Mouse (Mus musculus) C2C12 (cell line): ENCODE measurements around the gene Zdhhc11. TPM values are rescaled to one million over a fixed set of nuclear protein-coding genes. Genes with fewer than 3 reads are reported as not detected.

Source experiments
- H3K27me3 ChIP-seq: one replicate; pipeline ENCODE4 v1.6.1; 2011; ENCODE audit not compliant: control insufficient read depth, insufficient read depth, insufficient read length
- H3K36me3 ChIP-seq: one replicate; pipeline ENCODE4 v1.6.1; 2011; ENCODE audit not compliant: control insufficient read depth, insufficient read depth
- H3K4me3 ChIP-seq: one replicate; pipeline ENCODE4 v1.5.1; 2011; ENCODE audit warnings: mild to moderate bottlenecking, control low read depth; ENCODE audit not compliant: poor library complexity, insufficient read depth, severe bottlenecking
- H3K79me2 ChIP-seq: one replicate; pipeline ENCODE4 v1.6.1; 2011; ENCODE audit not compliant: control insufficient read depth, insufficient read depth
- H3K79me3 ChIP-seq: one replicate; pipeline ENCODE4 v1.6.1; 2011; ENCODE audit warnings: low read depth, control low read depth
- H3ac ChIP-seq: one replicate; pipeline ENCODE3; 2011; ENCODE audit warnings: low read depth; ENCODE audit not compliant: control insufficient read depth, insufficient read length
- CEBPB ChIP-seq: IDR thresholded peaks from one replicate; pipeline ENCODE4 v1.6.1; 2011; ENCODE audit warnings: low read depth, mild to moderate bottlenecking, control low read depth, moderate library complexity
- CTCF ChIP-seq: IDR thresholded peaks from one replicate; pipeline ENCODE4 v1.5.1; 2011; ENCODE audit not compliant: control insufficient read depth, insufficient read depth, insufficient read length
- FOSL1 ChIP-seq: IDR thresholded peaks from one replicate; pipeline ENCODE4 v1.8.0; 2011; ENCODE audit warnings: mild to moderate bottlenecking, low read length; ENCODE audit not compliant: poor library complexity, insufficient read depth, severe bottlenecking
- MAX ChIP-seq: IDR thresholded peaks from one replicate; pipeline ENCODE4 v1.6.1; 2011; ENCODE audit warnings: mild to moderate bottlenecking, control low read depth
- MYOD1 ChIP-seq: IDR thresholded peaks from one replicate; pipeline ENCODE4 v1.6.1; 2011; ENCODE audit warnings: low read depth; ENCODE audit not compliant: control insufficient read depth, insufficient read length
- MYOG ChIP-seq: IDR thresholded peaks from one replicate; pipeline ENCODE4 v1.6.1; 2011; ENCODE audit not compliant: control insufficient read depth, insufficient read length; ENCODE audit errors: extremely low read depth
- USF1 ChIP-seq: IDR thresholded peaks from one replicate; pipeline ENCODE4 v1.6.1; 2011; ENCODE audit warnings: low read depth, mild to moderate bottlenecking, control low read depth, moderate library complexity
- polyA plus RNA-seq: library from polyadenylated mRNA; unstranded; fragments of >200 nt; fragmentation: generic; extraction: Trizol; gene quantifications from one replicate; pipeline ENCODE4 v1.2.1, GENCODE M21; 2012; ENCODE audit warnings: missing spikeins

The Zdhhc11 gene
- polyA plus RNA-seq, 1 experiment, result not detected

DNA sequence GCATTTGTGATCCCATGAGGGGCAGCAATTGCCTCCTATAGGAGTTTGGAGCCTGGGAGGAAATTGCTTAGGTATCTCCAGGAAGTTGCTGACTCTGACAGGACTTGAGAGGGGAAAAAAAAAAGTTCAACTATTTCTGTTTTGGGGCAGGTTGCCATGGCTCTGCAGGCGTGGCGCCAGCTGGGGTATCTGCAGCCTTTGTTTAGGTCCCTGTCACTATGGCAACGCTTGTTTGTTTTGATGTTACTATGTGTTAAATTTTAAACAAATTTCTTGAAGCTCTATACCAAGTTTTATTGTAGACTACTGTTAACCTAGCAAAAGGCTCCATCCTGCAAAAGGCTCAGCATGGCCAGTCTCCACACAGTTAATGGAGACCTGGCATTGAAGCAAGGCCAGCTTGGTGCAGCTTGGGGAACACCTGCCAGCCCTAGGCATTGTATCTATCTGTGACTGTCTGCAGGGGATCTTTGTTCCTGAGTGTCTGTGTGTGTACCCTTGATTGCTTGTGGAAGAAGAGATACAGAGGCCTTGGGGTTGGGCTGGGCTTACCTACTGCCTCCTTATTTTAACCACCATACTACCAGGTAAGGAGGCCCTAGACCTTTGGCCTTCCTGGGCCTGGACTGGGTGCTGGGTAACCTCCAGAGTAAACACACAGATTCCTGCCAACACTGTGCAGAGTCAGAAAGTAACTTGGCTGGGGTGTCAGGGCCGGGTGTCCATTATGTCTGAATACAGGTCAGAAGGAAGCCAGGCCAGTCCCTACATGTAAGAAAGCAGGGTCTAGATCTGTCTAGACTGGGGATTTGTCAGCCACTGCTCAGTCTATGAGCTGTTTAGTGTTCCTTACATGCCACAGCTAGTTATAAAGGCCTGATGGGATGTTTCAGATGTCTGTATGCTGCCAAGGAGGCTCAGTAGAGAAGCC is 61.8 kb downstream of the Zdhhc11 start:
- Histone ChIP-seq H3K36me3 (no peaks in the 10 kb centered on the region), H3ac (no peak overlapping the region), H3K27me3 (peaks cover 13% of the 10 kb centered on the region), H3K79me2 (no peaks in the 10 kb centered on the region), H3K79me3 (no peaks in the 10 kb centered on the region), H3K4me3 (no peak overlapping the region)
- no peak for TF ChIP-seq CTCF
- TF ChIP-seq CEBPB, result no peak
- no peak for TF ChIP-seq MYOD1
- no peak for TF ChIP-seq MYOG
- TF ChIP-seq USF1, result no peak
- no peak for TF ChIP-seq MAX
- TF ChIP-seq FOSL1, result no peak

GRCm38 (mm10) chr13:74026215-74026614 is 62.6 kb downstream of the Zdhhc11 start:
- H3ac ChIP-seq, result no peak overlapping the region

DNA sequence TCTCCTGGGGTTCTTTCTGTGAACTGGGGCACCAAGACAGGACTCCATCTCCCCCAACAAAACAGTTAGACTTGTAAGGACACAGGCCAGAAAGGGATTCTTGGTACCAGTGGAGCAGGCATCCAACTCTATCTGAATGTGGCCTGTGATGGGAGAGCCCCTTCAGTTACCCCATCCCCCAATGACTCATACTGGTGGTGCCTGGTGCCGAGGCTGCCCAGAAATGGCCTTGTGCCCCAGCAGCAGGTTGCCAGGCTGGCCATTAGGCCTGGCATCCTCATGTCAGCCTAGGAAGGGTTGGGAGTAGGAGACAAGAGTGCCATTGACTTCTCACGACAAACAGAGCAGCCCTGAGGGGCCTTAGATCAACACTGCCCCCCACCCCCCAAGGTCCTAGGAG is 64.5 kb downstream of the Zdhhc11 start:
- Histone ChIP-seq H3K4me3 (no peak overlapping the region), H3K36me3 (no peaks in the 10 kb centered on the region), H3K79me3 (no peaks in the 10 kb centered on the region), H3ac (no peak overlapping the region), H3K27me3 (peaks cover 8% of the 10 kb centered on the region), H3K79me2 (no peaks in the 10 kb centered on the region)
- TF ChIP-seq MYOG, result no peak
- TF ChIP-seq CTCF, result no peak
- no peak for TF ChIP-seq MYOD1
- no peak for TF ChIP-seq CEBPB
- TF ChIP-seq MAX, result no peak
- TF ChIP-seq USF1, result no peak
- TF ChIP-seq FOSL1, result no peak

More at GRCm38 (mm10) chr13:74026215-74026614, 62.6 kb downstream of the Zdhhc11 start:
- Histone ChIP-seq H3K36me3 (no peaks in the 10 kb centered on the region), H3K79me3 (no peaks in the 10 kb centered on the region), H3K79me2 (no peaks in the 10 kb centered on the region), H3K27me3 (peaks cover 14% of the 10 kb centered on the region), H3K4me3 (no peak overlapping the region)
- TF ChIP-seq MYOD1 (no peak), MYOG (no peak), MAX (no peak), USF1 (no peak), CTCF (no peak), FOSL1 (no peak), CEBPB (no peak)

- Histone ChIP-seq H3ac (no peak overlapping the region), H3K79me2 (no peaks in the 10 kb centered on the region), H3K36me3 (no peaks in the 10 kb centered on the region), H3K27me3 (peaks cover 5% of the 10 kb centered on the region), H3K79me3 (no peaks in the 10 kb centered on the region), H3K4me3 (no peak overlapping the region)
- no peak for TF ChIP-seq MAX
- no peak for TF ChIP-seq MYOD1
- no peak for TF ChIP-seq FOSL1
These were observed 65.4 kb downstream of the Zdhhc11 start for GRCm38 (mm10) chr13:74029013-74029412.

GRCm38 (mm10) chr13:74030691-74031090 is 67.0 kb downstream of the Zdhhc11 start:
- Histone ChIP-seq H3K27me3 (peaks cover 5% of the 10 kb centered on the region), H3K79me2 (no peaks in the 10 kb centered on the region), H3K4me3 (no peak overlapping the region), H3K79me3 (no peaks in the 10 kb centered on the region), H3K36me3 (no peaks in the 10 kb centered on the region), H3ac (no peak overlapping the region)
- TF ChIP-seq CEBPB, result no peak
- no peak for TF ChIP-seq FOSL1
- TF ChIP-seq MYOG, result no peak
- TF ChIP-seq MAX, result no peak
- no peak for TF ChIP-seq MYOD1
- TF ChIP-seq CTCF, result no peak
- TF ChIP-seq USF1, result no peak
